Mouse (Mus musculus) lung, adult 2 months (tissue): ENCODE measurements at regions not wholly inside any gene's neighbourhood (a gene's known extent, or its start where the extent isn't known, plus 50 kb on each side); places are given as distances from the start of the nearest gene placed in this dataset.

Source experiments
- CTCF ChIP-seq: fragments of 200-500 bp; IDR thresholded peaks from 2 replicates; pipeline ENCODE4 v1.5.1; 2011; ENCODE audit warnings: mild to moderate bottlenecking, low read length, control low read depth; ENCODE audit not compliant: insufficient read depth
- POLR2A ChIP-seq: fragments of 200-500 bp; IDR thresholded peaks from 2 replicates; pipeline ENCODE4 v1.6.1; 2011; ENCODE audit warnings: low read depth, mild to moderate bottlenecking, control low read depth, low read length, borderline replicate concordance; ENCODE audit errors: extremely low read depth

GRCm38 (mm10) chr12:106245178-106245840 is 235.3 kb downstream of the Vrk1 start:
- TF ChIP-seq CTCF (no peak), POLR2A (no peak)
